Mouse (Mus musculus) regulatory T cell (primary cell): Measurements from ENCODE around the gene Svop.

ENCODE experiments used
- in situ Hi-C: fragments of 300-600 bp; cut with MboI, MseI; formaldehyde crosslinking; loops from one replicate; pipeline ENCODE4 v1.15.1; 2025; ENCODE audit warnings: high pct_unique_total_duplicates

Svop gene

DNA sequence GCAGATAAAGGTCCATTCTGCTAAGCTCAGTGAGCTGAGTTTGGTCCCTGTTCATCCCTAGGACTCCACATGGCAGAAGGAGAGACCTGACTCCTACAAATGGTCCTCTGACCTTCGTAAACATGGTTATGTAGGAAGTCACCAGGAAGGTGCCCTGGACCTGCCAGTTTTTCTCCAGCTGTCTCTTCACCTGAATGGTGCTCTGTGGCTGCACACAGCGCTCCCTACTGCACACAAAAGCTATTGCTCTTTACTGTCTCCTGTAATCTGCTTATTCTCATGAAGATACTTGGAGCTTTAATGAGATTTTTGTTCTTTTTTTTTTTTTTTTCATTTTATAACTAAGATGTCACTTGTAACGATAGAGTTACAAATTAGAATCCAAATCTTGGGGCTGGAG, 44.8 kb downstream of the Svop start:
- in situ Hi-C loops = loop anchor here (10.0 kb wide), 1 partner anchor 92 kb away; no protein-coding TSS in a partner anchor

DNA sequence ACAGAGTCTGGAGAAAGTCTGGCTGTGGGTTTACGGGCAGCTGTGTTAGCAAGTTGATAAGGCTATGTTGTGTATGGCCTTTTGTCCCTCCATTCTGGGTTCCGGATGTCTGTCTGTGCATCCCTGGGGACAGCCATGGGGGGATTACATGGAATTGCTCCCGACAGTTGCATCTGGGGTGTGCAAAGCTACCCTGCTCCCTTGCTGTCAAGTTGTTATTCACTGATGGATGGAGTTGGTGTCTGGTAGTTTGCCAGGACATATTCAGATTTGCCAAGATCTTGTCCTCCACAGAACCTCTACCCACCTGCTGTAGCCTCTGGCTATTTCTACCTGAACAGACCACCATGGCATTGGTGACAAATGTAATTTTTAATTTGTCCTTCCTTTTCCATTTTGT, 45.2 kb downstream of the Svop start:
- in situ Hi-C loops = loop anchor here (10.0 kb wide), 1 partner anchor 91 kb away; no protein-coding TSS in a partner anchor

DNA sequence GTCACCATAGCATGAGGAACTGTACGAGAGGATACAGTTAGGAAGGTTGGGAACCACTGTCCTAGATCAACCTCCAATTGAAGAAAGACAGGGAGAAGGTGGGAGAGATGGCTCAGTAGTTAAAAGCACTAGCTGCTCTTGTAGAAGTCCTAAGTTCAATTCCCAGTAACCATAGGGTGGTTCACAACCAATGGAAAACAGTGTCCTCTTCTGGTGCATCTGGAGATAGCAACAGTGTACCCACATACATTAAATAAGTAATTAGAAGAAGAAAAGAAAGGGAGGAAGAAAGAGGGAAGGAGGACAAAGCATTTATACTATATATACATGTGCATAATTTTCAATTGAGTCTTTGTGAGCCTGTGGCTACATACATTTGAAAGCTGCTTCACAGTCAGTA, 46.2 kb downstream of the Svop start:
- in situ Hi-C loops = loop anchor here (10.0 kb wide), 1 partner anchor 90 kb away; no protein-coding TSS in a partner anchor

DNA sequence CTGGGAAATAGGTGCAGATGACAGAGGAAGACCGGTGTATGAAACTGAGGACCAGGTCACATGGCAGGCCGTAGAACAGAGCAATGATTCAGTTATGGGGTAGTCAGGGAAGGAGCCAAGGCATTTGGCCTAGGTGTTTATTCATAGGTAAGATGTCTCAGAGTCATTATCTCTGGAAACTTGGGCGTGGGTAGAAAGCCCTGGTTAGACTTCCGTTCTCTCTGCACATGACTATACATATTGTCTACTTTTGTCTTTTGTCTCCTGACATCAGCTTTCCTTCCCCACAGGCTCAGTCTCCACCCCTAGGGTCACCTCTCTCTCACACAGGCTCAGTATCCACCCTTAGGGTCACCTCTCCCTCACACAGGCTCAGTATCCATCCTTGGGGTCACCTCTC, 47.6 kb downstream of the Svop start:
- in situ Hi-C loops = loop anchor here (10.0 kb wide), 1 partner anchor 89 kb away; no protein-coding TSS in a partner anchor

DNA sequence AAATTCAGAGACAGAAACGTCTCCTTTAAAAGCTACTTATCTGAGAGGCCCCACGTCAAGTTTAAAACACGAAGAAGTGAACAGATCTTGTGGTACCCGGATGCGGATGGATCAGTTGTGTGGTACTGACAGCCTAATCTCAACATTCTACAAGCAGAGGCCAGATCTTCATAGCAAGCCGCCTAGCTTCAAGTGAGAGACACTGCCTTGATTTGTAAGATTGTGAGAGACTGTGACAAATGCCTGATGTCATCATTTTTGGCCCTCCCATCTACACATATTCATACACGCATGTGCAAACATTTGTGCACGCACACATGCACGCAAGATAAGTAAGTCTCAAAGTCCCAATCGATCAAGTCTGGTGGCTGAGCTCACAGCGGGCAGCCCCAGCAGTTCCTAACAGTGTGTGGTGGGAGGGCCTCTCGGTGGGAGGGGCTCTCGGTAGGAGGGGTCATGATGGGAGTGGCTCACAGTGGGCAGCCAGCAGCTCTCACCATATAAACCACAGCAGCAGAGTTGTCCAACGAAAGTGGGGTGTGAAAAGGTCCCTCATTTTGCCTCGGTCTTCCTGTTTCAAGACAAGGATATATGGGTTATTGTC, 49.9 kb downstream of the Svop start:
- in situ Hi-C loops = loop anchor here (10.0 kb wide), 1 partner anchor 87 kb away; no protein-coding TSS in a partner anchor

DNA sequence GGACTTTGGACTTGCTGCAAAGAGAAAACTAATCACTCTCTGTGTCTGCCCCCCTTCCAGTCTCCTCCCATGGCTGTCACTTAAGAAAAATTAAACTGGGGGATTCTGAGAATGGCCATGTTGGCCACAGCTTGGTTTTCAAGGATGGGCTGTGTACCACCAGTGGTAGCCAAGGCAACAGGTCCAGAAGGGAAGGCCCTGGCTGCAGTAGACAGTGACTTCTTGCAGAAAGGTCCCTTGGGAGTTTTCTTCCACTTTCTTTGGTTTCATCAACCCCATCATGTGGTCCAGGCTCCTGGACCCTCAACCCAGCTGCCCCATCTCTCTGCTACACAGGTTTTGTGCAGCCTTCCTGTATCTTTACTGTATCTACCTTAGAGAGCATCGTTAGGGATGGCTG, 50.5 kb downstream of the Svop start:
- in situ Hi-C loops = loop anchor here (10.0 kb wide), 1 partner anchor 86 kb away; no protein-coding TSS in a partner anchor

DNA sequence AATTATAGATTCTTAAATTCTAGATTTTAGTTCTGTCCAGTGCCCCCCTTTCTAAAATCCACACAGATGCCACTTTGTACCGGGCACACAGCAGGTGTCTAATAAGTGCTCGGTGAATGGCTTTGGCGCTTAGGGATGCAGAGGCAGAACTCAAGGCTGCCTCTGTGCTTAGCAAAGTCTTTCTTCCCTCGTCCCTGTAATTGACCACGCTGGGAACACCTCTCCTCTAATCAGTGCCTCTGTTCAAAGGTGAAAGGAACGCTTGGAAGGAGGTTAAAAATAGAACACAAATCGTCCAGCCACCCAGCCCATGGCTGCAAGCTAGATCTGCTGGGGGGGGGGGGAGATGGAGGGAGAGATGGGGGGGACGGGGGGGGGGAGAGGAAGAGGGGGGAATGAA, 50.9 kb downstream of the Svop start:
- in situ Hi-C loops = loop anchor here (10.0 kb wide), 1 partner anchor 86 kb away; no protein-coding TSS in a partner anchor

DNA sequence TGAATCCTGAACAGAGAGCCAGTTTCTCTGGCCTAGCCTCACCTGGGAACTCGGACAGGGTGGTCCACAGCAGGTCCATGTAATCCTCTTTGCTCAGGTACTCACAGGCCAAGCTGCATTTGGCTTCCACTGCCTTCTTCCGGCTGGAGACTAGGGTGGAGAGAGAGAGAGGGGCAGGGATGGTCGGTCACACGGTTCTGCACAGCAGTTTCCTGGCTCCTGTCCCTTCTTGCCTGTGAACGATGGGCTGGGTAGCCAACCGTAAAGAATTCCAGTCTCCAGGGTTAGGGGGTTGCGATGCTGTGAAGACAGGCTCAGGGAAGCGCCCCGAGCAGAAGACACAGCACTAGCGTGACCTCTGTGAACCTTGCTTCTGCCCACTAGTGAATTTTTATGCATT, 56.3 kb downstream of the Svop start:
- in situ Hi-C loops = no loop called here

DNA sequence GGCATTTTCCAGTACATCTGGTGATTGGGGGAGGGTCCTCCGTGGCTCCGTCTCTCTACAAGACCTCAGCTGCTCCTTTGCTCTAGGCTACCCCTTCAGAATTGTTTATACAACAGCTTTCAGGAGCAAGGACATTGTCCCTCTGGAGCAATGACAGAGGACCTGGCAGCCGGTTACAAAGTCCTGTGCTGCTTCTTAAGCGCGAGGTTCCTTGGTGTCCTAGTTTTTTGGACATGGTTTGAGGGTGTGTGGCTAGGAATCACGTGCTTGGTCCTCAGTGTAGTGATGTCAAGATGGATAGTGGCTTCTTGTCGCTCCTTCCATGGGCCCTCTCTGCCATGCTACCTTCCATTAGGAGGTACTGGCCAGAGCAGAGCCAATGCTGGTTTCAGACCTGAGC, 57.0 kb downstream of the Svop start:
- in situ Hi-C loops = no loop called here

DNA sequence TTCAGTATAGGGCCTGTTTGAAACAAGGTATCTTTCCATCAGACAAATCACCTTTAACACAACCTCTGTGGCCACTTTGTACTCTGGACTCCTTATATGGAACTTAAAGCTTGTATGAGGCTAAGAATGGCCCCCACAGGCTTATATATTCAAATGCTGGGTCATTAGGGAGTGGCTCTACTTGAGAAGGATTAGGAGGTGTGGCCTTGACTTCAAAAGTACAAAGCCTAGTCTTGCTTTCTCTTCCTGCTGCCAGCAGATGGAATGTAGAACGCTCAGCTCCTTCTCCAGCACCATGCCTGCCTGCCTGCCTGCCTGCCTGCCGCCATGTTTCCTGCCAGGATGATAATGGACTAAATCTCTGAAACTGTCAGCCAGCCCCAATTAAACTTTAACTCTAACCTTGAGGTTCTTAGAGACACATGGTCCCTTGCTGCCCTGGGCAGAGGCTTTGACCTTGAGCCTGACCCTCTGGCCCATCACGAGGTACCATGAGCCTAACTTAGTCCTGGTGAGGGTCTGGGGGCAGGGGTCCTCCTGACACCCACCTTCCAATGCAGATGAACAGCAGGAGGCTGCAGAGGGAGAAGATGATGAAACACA, 59.1 kb downstream of the Svop start:
- in situ Hi-C loops = no loop called here

DNA sequence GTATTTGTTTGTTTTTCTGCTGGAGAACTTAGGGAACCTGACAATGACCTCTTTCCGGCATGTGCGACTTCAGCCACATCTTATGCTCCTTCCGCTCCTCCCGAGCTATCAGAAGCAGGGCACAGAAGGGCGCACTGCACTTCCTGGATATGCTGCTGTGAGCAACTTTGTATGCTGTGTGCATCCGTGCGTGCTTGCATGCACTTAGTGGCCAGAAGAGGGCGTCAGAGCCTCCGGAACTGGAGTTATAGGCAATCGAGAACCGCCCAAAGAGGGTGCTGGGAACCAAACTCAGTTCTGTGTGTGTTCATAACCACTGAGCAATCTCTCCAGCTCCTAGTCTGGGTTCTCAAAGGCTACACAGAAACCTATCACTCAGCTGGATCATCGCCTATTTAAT, 60.7 kb downstream of the Svop start:
- in situ Hi-C loops = no loop called here

DNA sequence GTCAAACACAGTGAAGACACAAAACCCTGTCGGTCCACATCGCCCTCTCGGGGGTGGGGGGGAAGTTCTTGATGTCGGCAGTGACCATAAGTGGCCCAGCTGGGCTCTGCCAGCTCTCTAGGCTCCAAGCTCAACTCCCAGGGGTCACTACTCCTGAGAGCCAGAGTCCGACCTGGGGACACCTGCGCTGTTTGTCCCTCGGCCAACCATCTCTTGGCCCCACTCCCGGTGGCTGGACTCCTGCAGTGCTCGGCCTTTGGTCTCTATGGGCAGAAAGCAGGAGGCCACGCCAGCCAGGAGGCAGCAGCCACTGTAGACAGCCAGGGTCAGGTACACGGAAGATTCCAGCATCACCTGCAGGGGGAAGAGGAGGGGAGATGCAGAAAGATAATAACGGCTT, 63.3 kb downstream of the Svop start:
- in situ Hi-C loops = no loop called here

DNA sequence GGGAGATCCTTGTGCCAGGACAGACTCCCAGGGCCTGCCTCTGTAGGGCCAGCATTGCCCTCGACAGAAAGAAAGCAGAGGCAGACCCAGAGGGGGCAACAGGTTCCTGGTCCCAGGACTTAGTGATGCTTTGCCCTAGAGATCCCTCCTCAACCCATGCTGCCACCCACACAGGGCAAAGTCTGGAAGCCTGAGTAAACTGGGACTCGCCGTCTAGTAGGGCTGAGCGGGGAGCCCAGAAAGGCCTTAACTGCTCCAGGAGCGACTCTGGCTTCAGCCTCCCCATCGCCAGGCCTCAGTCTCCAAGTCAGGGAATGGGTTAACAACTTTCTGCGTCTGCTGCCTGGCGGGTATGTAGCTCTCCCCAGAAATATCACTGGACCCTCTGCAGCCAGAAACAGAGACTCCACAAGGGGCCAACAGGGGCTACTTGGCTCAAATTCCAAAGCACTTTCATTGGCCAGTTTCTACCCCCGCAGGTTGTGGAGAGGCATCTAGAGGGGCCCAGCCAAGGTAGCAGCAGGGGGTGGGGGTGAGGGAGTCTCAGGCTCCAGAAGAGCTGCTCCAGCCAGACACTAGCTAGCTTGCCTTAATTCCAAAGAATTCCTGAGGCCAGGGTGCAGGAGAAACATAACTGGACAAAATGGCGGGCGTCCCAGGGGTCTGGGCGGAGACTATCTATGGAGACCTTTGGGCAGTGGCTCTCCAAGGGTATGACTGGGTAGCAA, 64.0 kb downstream of the Svop start:
- in situ Hi-C loops = no loop called here

DNA sequence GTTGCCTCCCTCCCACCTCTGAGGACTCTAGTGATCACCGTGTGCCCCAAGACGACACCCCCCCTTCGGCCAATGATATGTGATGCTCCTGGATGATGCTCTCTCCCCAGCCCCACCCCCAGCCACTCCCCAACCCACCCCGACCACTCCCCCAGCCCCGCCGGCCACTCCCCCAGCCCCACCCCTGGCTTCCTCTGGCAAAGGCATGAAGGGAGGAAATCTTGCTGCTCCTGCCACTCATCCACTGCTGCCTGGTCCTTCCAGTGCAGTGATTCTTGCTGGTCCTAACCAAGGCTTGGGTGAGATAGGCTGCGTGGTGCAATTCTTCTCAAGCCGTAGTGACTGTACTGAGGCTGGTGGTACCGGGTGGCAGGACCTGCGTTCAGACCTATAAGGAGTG, 66.5 kb downstream of the Svop start:
- in situ Hi-C loops = no loop called here

DNA sequence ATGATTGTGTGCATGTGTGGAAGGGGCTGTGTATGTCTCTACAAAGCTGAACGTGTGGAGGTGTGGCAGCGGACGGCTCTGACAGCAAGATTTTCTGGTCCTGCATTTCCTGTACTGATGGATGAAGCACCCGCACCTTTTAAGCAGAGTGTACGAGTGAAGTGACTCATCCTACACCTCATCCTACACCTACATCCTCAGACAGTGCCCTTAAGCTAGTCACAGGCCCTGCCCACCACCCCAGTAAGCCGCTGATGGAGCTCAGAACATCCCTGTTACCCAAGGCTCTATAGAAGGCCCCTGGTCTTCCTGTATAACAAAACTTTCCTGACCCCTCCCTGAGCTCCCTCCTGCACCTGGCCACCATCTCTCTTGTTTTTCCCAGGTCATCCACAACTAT, 67.0 kb downstream of the Svop start:
- in situ Hi-C loops = no loop called here

DNA sequence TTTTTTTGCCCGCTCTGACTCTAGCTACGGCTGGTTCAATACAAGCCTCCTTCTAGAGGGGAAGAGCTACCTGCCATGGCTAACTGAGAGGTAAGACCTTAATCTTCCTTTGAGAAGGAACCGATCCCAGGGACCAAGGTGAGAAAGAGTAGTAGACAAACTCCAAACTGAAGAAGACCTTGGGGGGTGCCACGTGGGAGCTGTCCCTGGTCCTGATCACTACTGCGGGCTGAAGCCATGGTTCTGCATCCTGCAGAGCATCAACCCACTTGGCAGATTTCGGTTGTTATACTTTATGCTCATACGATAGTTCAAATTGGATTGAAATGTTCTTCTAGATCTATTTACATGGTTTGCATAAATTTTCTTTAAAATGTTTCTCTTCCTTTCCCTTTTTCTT, 76.2 kb downstream of the Svop start:
- in situ Hi-C loops = no loop called here

DNA sequence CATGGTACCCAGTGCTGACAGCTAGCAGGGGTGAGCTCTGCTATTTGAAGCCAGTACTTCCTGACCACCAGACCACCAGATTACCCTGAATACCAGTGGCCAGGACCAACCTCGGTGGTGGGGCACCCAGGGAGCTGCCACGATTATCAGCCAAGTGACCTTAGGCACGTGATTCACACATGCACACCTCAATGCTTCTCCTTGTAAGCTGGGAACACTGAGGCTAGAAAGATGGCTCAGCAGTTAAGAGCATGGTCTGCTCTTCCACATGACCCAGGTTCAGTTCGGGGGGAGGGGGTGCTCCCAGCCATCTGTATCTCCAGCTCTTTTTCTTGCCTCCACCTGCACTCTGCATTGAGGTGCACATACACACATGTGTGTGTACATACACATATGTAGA, 82.3 kb downstream of the Svop start:
- in situ Hi-C loops = no loop called here

DNA sequence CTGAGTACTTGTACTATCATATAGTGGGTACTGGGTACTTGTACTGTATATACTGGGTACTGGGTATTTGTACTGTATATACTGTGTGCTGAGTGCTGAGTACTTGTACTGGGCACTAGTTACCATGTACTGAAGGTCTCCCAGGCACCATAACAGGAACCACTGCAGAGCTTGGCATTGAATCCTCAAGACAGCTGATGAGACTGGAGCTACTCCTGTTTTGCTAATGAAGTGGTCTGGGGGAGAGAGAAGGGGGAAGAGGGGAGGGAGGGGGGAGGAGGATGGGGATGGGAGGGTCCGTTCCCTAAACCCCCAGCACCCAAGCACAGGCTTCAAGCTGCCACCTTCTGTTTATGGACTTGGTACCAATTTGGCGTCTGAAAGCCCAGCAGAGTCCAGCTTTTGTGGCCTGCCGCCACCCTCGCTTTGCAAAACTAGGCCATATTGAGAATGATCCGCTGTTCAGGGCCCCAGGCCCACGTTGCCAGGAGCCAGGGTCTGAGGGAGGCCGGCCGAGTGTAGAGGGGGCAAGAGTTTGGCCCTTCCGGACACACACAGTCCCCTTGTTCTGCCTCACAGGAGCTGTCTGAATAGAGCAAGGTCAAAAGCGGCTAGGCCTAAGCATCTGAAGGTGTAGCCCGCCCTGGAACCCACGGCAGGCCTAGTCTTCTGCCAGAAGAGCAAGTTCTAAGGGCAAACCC, 83.5 kb downstream of the Svop start:
- in situ Hi-C loops = no loop called here

DNA sequence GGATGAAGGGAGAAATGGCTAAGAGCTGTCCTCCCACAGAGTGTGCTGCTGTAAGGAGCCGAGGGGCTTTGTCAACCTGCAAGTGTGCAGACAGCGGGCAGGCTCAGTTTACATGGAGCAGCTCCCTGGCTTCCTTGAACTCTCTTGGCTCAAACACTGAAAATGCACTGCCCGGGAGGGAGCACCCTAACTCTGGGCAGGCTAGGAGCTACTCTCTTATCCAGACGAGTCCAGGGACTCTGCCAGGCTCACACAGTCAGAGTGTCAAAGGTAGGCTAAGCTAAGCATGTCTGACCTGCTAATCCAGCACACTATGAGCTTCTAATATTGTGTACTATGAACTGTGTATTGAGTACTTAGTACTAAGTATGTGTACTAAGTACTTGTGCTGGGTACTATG, 84.4 kb downstream of the Svop start:
- in situ Hi-C loops = no loop called here

DNA sequence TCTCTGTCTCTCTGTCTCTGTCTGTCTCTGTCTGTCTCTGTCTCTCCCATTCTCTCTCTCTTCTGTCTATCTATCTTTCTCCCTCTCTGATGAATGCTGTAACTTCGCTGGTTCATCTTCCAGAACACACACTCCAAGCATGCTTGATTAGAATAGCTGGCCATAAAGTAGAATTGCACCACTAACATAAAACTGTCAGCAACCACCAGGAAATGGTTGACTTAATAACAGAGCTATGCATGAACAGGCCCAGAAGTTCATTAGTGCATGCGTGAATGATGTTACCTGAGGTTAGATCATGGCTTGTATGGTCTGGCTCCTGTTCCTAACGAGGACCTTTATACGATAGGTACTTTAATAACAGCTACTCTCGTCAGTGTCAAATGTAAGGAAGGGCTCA, 86.3 kb downstream of the Svop start:
- in situ Hi-C loops = no loop called here

DNA sequence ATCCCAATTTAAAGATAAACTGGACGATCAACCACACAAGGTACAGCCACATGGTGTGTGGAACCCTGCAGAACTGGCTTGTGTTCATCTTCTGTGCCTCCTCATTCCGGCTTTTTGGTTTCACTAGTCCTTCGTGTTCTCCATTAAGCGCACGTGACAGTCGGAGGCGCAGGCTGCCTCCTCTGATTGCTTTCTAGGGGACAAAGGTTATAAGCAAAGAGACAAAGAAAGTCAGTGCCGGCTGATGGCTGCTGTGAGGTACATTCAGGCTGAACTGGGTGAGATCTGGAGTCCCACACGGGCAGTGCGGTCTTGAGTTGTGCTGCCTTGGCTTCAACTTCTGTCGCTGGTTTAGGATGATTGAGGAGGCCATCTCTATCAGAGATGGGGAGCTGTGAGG, 86.8 kb downstream of the Svop start:
- in situ Hi-C loops = loop anchor here (5.0 kb wide), 1 partner anchor 53 kb away; no protein-coding TSS in a partner anchor

DNA sequence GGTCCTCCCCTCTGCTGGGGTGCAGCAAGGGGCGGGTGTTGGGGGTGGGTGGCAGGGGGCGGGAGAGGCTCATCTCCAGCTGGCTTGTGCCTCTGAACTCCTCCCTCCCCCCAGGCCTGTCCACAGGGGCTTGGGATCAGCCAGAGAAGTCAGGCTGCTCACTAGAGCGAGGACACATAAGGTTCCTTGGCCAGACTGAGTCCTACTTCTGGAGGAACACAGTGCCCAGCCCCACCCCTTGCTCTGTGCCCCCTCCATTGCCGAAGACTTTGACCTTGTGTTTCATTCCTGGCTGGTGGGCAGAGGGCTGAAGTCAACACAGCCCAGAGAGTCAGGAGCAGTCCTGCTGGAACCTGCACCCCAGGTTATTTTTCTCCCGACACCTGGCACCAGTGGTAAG, 87.8 kb downstream of the Svop start, which contains the start of gene Dao:
Gene Dao, plus strand, starts transcription at position 162 of the 400 bp plus-strand sequence.
- in situ Hi-C loops = loop anchor here (5.0 kb wide), 1 partner anchor 54 kb away; no protein-coding TSS in a partner anchor
